Mouse (Mus musculus): Measurements from ENCODE around the gene Zfpl1. TPM values are rescaled to one million over a fixed set of nuclear protein-coding genes. Genes with fewer than 3 reads are reported as not detected.
A peak's percentile ranks its signal among the peaks of the same experiment; 100 is the strongest.
"Not testable (repeated sequence)": the region's sequence is repeated elsewhere in the genome, so short reads cannot be mapped to it uniquely, and the experiment has no call there.

Zfpl1 gene
- 10 to 100 TPM; 37.2 to 50.5 (median 44.7) TPM for total RNA-seq (2022)

GRCm38 (mm10) chr19:6084478-6085248 is at the start of gene Zfpl1, which contains the start of gene Cdca5:
Gene Zfpl1 (minus strand): TSS chr19:6084956.
Gene Cdca5 (plus strand): TSS chr19:6084983.
- DNase-seq, result peak; percentile 96

GRCm38 (mm10) chr19:6133197-6133596 is 48.4 kb upstream of the Zfpl1 start:
- DNase-seq, result not testable (repeated sequence)

GRCm38 (mm10) chr19:6132171-6132827 is 47.5 kb upstream of the Zfpl1 start:
- DNase-seq, result no peak

GRCm38 (mm10) chr19:6130414-6131128 is 45.8 kb upstream of the Zfpl1 start:
- DNase-seq, result not testable (repeated sequence)

- DNase-seq, result peak; percentile 95
These were observed 43.1 kb upstream of the Zfpl1 start, which contains the start of gene Snx15 for GRCm38 (mm10) chr19:6127760-6128341. Gene Snx15 (minus strand): TSS chr19:6128304.

GRCm38 (mm10) chr19:6126789-6127580 is 42.2 kb upstream of the Zfpl1 start:
- DNase-seq, result no peak

GRCm38 (mm10) chr19:6126289-6126688 is 41.5 kb upstream of the Zfpl1 start:
- DNase-seq, result no peak

- no peak for DNase-seq
These were observed 40.1 kb upstream of the Zfpl1 start for GRCm38 (mm10) chr19:6124898-6125297.

GRCm38 (mm10) chr19:6123330-6123729 is 38.6 kb upstream of the Zfpl1 start:
- no peak for DNase-seq

GRCm38 (mm10) chr19:6121761-6122160 is 37.0 kb upstream of the Zfpl1 start:
- no peak for DNase-seq

- DNase-seq, result no peak
These were observed 34.0 kb upstream of the Zfpl1 start for GRCm38 (mm10) chr19:6118677-6119185.

- DNase-seq, result peak; percentile 84
These were observed 33.4 kb upstream of the Zfpl1 start, which contains the start of gene Sac3d1 for GRCm38 (mm10) chr19:6117986-6118676. Gene Sac3d1 (minus strand): TSS chr19:6118650.

- no peak for DNase-seq
These were observed 32.7 kb upstream of the Zfpl1 start for GRCm38 (mm10) chr19:6117346-6117985.

- no peak for DNase-seq
These were observed 31.5 kb upstream of the Zfpl1 start for GRCm38 (mm10) chr19:6116113-6116850.

- DNase-seq, result no peak
These were observed 28.4 kb upstream of the Zfpl1 start for GRCm38 (mm10) chr19:6113116-6113515.

GRCm38 (mm10) chr19:6105586-6105985 is 20.8 kb upstream of the Zfpl1 start, which contains the start of gene Naaladl1:
Gene Naaladl1 (plus strand): TSS chr19:6105782.
- no peak for DNase-seq

- DNase-seq, result no peak
These were observed 19.7 kb upstream of the Zfpl1 start for GRCm38 (mm10) chr19:6104476-6104875.

GRCm38 (mm10) chr19:6102169-6102853 is 17.6 kb upstream of the Zfpl1 start:
- DNase-seq, result no peak

- no peak for DNase-seq
These were observed 16.4 kb upstream of the Zfpl1 start for GRCm38 (mm10) chr19:6101186-6101585.

Measured in adrenal gland, adult 8-10 months (tissue).